Mouse (Mus musculus) megakaryocyte-erythroid progenitor cell, adult 5-6 weeks (primary cell): Measurements from ENCODE around the gene Ramp2. TPM values are rescaled to one million over a fixed set of nuclear protein-coding genes. Genes with fewer than 3 reads are reported as not detected.

ENCODE experiments used
- ATAC-seq: replicated peaks from 2 replicates; pipeline ENCODE4 v1.8.0; 2016; ENCODE audit warnings: mild to moderate bottlenecking, inconsistent platforms; ENCODE audit not compliant: severe bottlenecking, poor library complexity, low FRiP score, low TSS enrichment
- total RNA-seq, 2 experiments: library from RNA; stranded (forward) in 1 of 2; stranded (reverse) in 1 of 2; fragments of 200-1000, 215-1000 nt in 1 of 2; fragments of >200 nt in 1 of 2; fragmentation: Nextera tagmentation in 1 of 2; gene quantifications; 2 replicates each; pipeline ENCODE4 v1.2.3; 2014 to 2017

Gene Ramp2
- total RNA-seq (2014; fragmentation: Nextera tagmentation) = not detected in 2 replicates
- total RNA-seq (2017) = not detected in 2 replicates

- peak; percentile 24; the same call in 1 of the 2 replicates for ATAC-seq
These were observed at the start of gene Ramp2 for GRCm38 (mm10) chr11:101245855-101246701. Ramp2 (plus strand) TSS chr11:101246028.

- ATAC-seq = no peak
These were observed 49.7 kb upstream of the Ramp2 start for GRCm38 (mm10) chr11:101196175-101196574.

GRCm38 (mm10) chr11:101199555-101199954, 46.3 kb upstream of the Ramp2 start:
- ATAC-seq = peak; percentile 79

- peak; percentile 70 for ATAC-seq
These were observed 44.8 kb upstream of the Ramp2 start for GRCm38 (mm10) chr11:101200986-101201385.

GRCm38 (mm10) chr11:101211970-101212369, 33.9 kb upstream of the Ramp2 start:
- ATAC-seq = peak; percentile 71

GRCm38 (mm10) chr11:101216936-101217335, 28.9 kb upstream of the Ramp2 start:
- no peak for ATAC-seq

GRCm38 (mm10) chr11:101218436-101219055, 27.3 kb upstream of the Ramp2 start:
- no peak for ATAC-seq

- no peak for ATAC-seq
These were observed 25.0 kb upstream of the Ramp2 start for GRCm38 (mm10) chr11:101220853-101221252.

- ATAC-seq = no peak
These were observed 24.4 kb upstream of the Ramp2 start for GRCm38 (mm10) chr11:101221306-101221986.

- no peak for ATAC-seq
These were observed 21.5 kb upstream of the Ramp2 start for GRCm38 (mm10) chr11:101224337-101224736.

GRCm38 (mm10) chr11:101225331-101226064, 20.3 kb upstream of the Ramp2 start:
- no peak for ATAC-seq

GRCm38 (mm10) chr11:101226065-101226701, 19.6 kb upstream of the Ramp2 start, which contains the start of gene Ezh1:
Ezh1 (minus strand) TSS chr11:101226463.
- ATAC-seq = peak; percentile 90

- ATAC-seq = no peak
These were observed 16.4 kb upstream of the Ramp2 start for GRCm38 (mm10) chr11:101229361-101229900.

GRCm38 (mm10) chr11:101230061-101230511, 15.7 kb upstream of the Ramp2 start:
- ATAC-seq = no peak

GRCm38 (mm10) chr11:101230526-101230925, 15.3 kb upstream of the Ramp2 start:
- ATAC-seq = no peak

- no peak for ATAC-seq
These were observed 14.6 kb upstream of the Ramp2 start for GRCm38 (mm10) chr11:101230991-101231871.

GRCm38 (mm10) chr11:101232010-101232839, 13.6 kb upstream of the Ramp2 start:
- ATAC-seq = 0 out of 2 replicates have a peak, but pooled peaks have one; percentile 14
